Mouse (Mus musculus) CH12.LX (cell line): Measurements from ENCODE around the gene Ebf1. TPM values are rescaled to one million over a fixed set of nuclear protein-coding genes. Genes with fewer than 3 reads are reported as not detected.
A peak's percentile ranks its signal among the peaks of the same experiment; 100 is the strongest.

Source experiments
- DNase-seq: peaks from one replicate; pipeline ENCODE4 v3.0.0-alpha.2; 2013; ENCODE audit errors: extremely low read depth
- H3K27ac ChIP-seq: 2 replicates; pipeline ENCODE4 v1.5.1; 2012; ENCODE audit warnings: low read depth, mild to moderate bottlenecking, control low read depth, moderate library complexity; ENCODE audit not compliant: insufficient read depth
- H3K27me3 ChIP-seq: replicated peaks from 2 replicates; pipeline ENCODE3; 2012; ENCODE audit warnings: inconsistent platforms
- H3K36me3 ChIP-seq, 2 experiments: replicated peaks in 1 of 2; 2 replicates each; pipeline versions ENCODE3 to v1.6.1; 2012; ENCODE audit warnings: inconsistent platforms in 1 of 2, low read length in 1 of 2, mild to moderate bottlenecking in 1 of 2, mixed read lengths in 1 of 2, moderate library complexity in 1 of 2; ENCODE audit not compliant: control insufficient read depth in 1 of 2, insufficient read depth in 1 of 2
- H3K4me1 ChIP-seq, 2 experiments: 2 replicates each; pipeline ENCODE4 v1.6.1; 2012; ENCODE audit warnings: inconsistent platforms in 1 of 2, moderate library complexity in 1 of 2; ENCODE audit not compliant: insufficient read depth in 2 of 2, control insufficient read depth in 1 of 2
- H3K4me2 ChIP-seq: 2 replicates; pipeline ENCODE4 v1.6.1; 2012; ENCODE audit warnings: low read depth, mild to moderate bottlenecking, control low read depth; ENCODE audit not compliant: poor library complexity, insufficient read depth, severe bottlenecking
- H3K4me3 ChIP-seq, 3 experiments: fragments of 150-350 bp in 1 of 3; sonication (generic) in 1 of 3; replicated peaks in 1 of 3; 2 replicates each; pipeline versions ENCODE3 to v1.5.1; 2011 to 2012; ENCODE audit warnings: low read depth in 2 of 3, low read length in 2 of 3, mild to moderate bottlenecking in 2 of 3, moderate library complexity in 2 of 3, control low read depth in 1 of 3, improper control_type of control experiment in 1 of 3, inconsistent platforms in 1 of 3, mixed read lengths in 1 of 3; ENCODE audit not compliant: poor library complexity in 1 of 3
- H3K79me2 ChIP-seq: replicated peaks from 2 replicates; pipeline ENCODE4 v1.6.1; 2012; ENCODE audit warnings: mild to moderate bottlenecking, moderate library complexity; ENCODE audit not compliant: control insufficient read depth, poor library complexity, insufficient read depth, severe bottlenecking; ENCODE audit errors: extremely low read depth
- H3K9ac ChIP-seq: 2 replicates; pipeline ENCODE4 v1.6.1; 2012; ENCODE audit warnings: low read depth, mild to moderate bottlenecking, control low read depth, moderate library complexity; ENCODE audit not compliant: insufficient read depth
- H3K9me3 ChIP-seq: replicated peaks from 2 replicates; pipeline ENCODE3; 2012; ENCODE audit warnings: low read length, inconsistent platforms, mixed read lengths
- BHLHE40 ChIP-seq: IDR thresholded peaks from 2 replicates; pipeline ENCODE4 v1.6.1; 2011; ENCODE audit warnings: mild to moderate bottlenecking, low read depth, low read length, improper control_type of control experiment
- CHD1 ChIP-seq: IDR thresholded peaks from 2 replicates; pipeline ENCODE4 v1.6.1; 2012; ENCODE audit warnings: low read depth, low read length, improper control_type of control experiment, inconsistent platforms
- CHD2 ChIP-seq: IDR thresholded peaks from 2 replicates; pipeline ENCODE4 v1.6.1; 2011; ENCODE audit warnings: low read length, improper control_type of control experiment
- CTCF ChIP-seq, 2 experiments: IDR thresholded peaks in 1 of 2; conservative IDR thresholded peaks in 1 of 2; 2 replicates each; pipeline ENCODE4 v1.5.1; 2011 to 2012; ENCODE audit warnings: low read depth in 2 of 2, low read length in 2 of 2, improper control_type of control experiment in 1 of 2, inconsistent platforms in 1 of 2, mild to moderate bottlenecking in 1 of 2, moderate library complexity in 1 of 2
- E2F4 ChIP-seq: IDR thresholded peaks from 2 replicates; pipeline ENCODE4 v1.6.1; 2011; ENCODE audit warnings: low read depth, low read length, improper control_type of control experiment; ENCODE audit not compliant: insufficient replicate concordance
- ELF1 ChIP-seq: IDR thresholded peaks from 2 replicates; pipeline ENCODE4 v1.6.1; 2014; ENCODE audit warnings: low read depth, mild to moderate bottlenecking, inconsistent platforms, low read length, improper control_type of control experiment
- EP300 ChIP-seq: IDR thresholded peaks from 2 replicates; pipeline ENCODE4 v1.6.1; 2011; ENCODE audit warnings: low read length, improper control_type of control experiment
- ETS1 ChIP-seq: conservative IDR thresholded peaks from 2 replicates; pipeline ENCODE4 v1.6.1; 2012; ENCODE audit warnings: low read depth, mild to moderate bottlenecking, inconsistent platforms, low read length, improper control_type of control experiment, moderate library complexity
- GABPA ChIP-seq: IDR thresholded peaks from 2 replicates; pipeline ENCODE4 v1.6.1; 2012; ENCODE audit warnings: low read depth, low read length, improper control_type of control experiment, inconsistent platforms; ENCODE audit not compliant: insufficient replicate concordance
- HCFC1 ChIP-seq: IDR thresholded peaks from 2 replicates; pipeline ENCODE4 v1.6.1; 2012; ENCODE audit warnings: low read depth, mild to moderate bottlenecking, inconsistent platforms, low read length, improper control_type of control experiment
- IRF4 ChIP-seq: IDR thresholded peaks from 2 replicates; pipeline ENCODE4 v1.6.1; 2014; ENCODE audit warnings: low read depth, mild to moderate bottlenecking, inconsistent platforms, low read length, improper control_type of control experiment
- JUN ChIP-seq: IDR thresholded peaks from 2 replicates; pipeline ENCODE4 v1.6.1; 2011; ENCODE audit warnings: low read depth, mild to moderate bottlenecking, low read length, improper control_type of control experiment, moderate library complexity; ENCODE audit not compliant: insufficient read depth
- JUND ChIP-seq: conservative IDR thresholded peaks from 2 replicates; pipeline ENCODE4 v1.6.1; 2011; ENCODE audit warnings: low read depth, low read length, improper control_type of control experiment
- KAT2A ChIP-seq: IDR thresholded peaks from 2 replicates; pipeline ENCODE4 v1.6.1; 2012; ENCODE audit warnings: low read length, improper control_type of control experiment, inconsistent platforms; ENCODE audit not compliant: insufficient replicate concordance
- MAFK ChIP-seq: IDR thresholded peaks from 2 replicates; pipeline ENCODE4 v1.6.1; 2011; ENCODE audit warnings: low read length, improper control_type of control experiment; ENCODE audit not compliant: insufficient replicate concordance
- MAX ChIP-seq: IDR thresholded peaks from 2 replicates; pipeline ENCODE4 v1.6.1; 2011; ENCODE audit warnings: low read length, improper control_type of control experiment
- MAZ ChIP-seq: IDR thresholded peaks from 2 replicates; pipeline ENCODE4 v1.6.1; 2012; ENCODE audit warnings: low read depth, mild to moderate bottlenecking, inconsistent platforms, low read length, improper control_type of control experiment, moderate library complexity
- MEF2A ChIP-seq: IDR thresholded peaks from 2 replicates; pipeline ENCODE4 v1.6.1; 2014; ENCODE audit warnings: low read depth, mild to moderate bottlenecking, inconsistent platforms, low read length, improper control_type of control experiment, borderline replicate concordance
- MXI1 ChIP-seq: IDR thresholded peaks from 2 replicates; pipeline ENCODE4 v1.6.1; 2011; ENCODE audit warnings: mild to moderate bottlenecking, low read depth, low read length, improper control_type of control experiment
- MYC ChIP-seq: IDR thresholded peaks from 2 replicates; pipeline ENCODE4 v1.6.1; 2011; ENCODE audit warnings: low read depth, mild to moderate bottlenecking, improper control_type of control experiment, low read length
- NELFE ChIP-seq: IDR thresholded peaks from 2 replicates; pipeline ENCODE4 v1.6.1; 2011; ENCODE audit warnings: low read depth, low read length, improper control_type of control experiment
- NRF1 ChIP-seq: IDR thresholded peaks from 2 replicates; pipeline ENCODE4 v1.6.1; 2014; ENCODE audit warnings: low read depth, mild to moderate bottlenecking, inconsistent platforms, low read length, improper control_type of control experiment, moderate library complexity
- PAX5 ChIP-seq: IDR thresholded peaks from 2 replicates; pipeline ENCODE4 v1.6.1; 2012; ENCODE audit warnings: low read length, inconsistent platforms, mixed read lengths
- POLR2A ChIP-seq: IDR thresholded peaks from 2 replicates; pipeline ENCODE4 v1.6.1; 2011; ENCODE audit warnings: low read depth, mild to moderate bottlenecking, improper control_type of control experiment, low read length
- POLR2AphosphoS2 ChIP-seq: IDR thresholded peaks from 2 replicates; pipeline ENCODE4 v1.6.1; 2011; ENCODE audit warnings: low read depth, low read length, improper control_type of control experiment
- RAD21 ChIP-seq: IDR thresholded peaks from 2 replicates; pipeline ENCODE4 v1.6.1; 2011; ENCODE audit warnings: low read depth, mild to moderate bottlenecking, low read length, improper control_type of control experiment, moderate library complexity
- RCOR1 ChIP-seq: conservative IDR thresholded peaks from 2 replicates; pipeline ENCODE4 v1.6.1; 2012; ENCODE audit warnings: low read depth, mild to moderate bottlenecking, inconsistent platforms, low read length, improper control_type of control experiment
- SIN3A ChIP-seq: IDR thresholded peaks from 2 replicates; pipeline ENCODE4 v1.6.1; 2012; ENCODE audit warnings: low read length, improper control_type of control experiment, inconsistent platforms
- SMC3 ChIP-seq: IDR thresholded peaks from 2 replicates; pipeline ENCODE4 v1.6.1; 2011; ENCODE audit warnings: low read depth, low read length, improper control_type of control experiment
- TBP ChIP-seq: conservative IDR thresholded peaks from 2 replicates; pipeline ENCODE4 v1.6.1; 2011; ENCODE audit warnings: low read depth, low read length, improper control_type of control experiment
- TCF12 ChIP-seq: IDR thresholded peaks from 2 replicates; pipeline ENCODE4 v1.6.1; 2014; ENCODE audit warnings: low read depth, mild to moderate bottlenecking, inconsistent platforms, low read length, improper control_type of control experiment
- UBTF ChIP-seq: IDR thresholded peaks from 2 replicates; pipeline ENCODE4 v1.6.1; 2012; ENCODE audit warnings: low read depth, mild to moderate bottlenecking, inconsistent platforms, low read length, improper control_type of control experiment, moderate library complexity
- USF1 ChIP-seq: IDR thresholded peaks from 2 replicates; pipeline ENCODE4 v1.6.1; 2014; ENCODE audit warnings: low read depth, mild to moderate bottlenecking, inconsistent platforms, low read length, improper control_type of control experiment
- USF2 ChIP-seq: conservative IDR thresholded peaks from 2 replicates; pipeline ENCODE4 v1.6.1; 2011; ENCODE audit warnings: low read depth, low read length, improper control_type of control experiment
- ZC3H11A ChIP-seq: IDR thresholded peaks from 2 replicates; pipeline ENCODE4 v1.6.1; 2012; ENCODE audit warnings: low read depth, mild to moderate bottlenecking, inconsistent platforms, low read length, improper control_type of control experiment
- ZKSCAN1 ChIP-seq: IDR thresholded peaks from 2 replicates; pipeline ENCODE4 v1.6.1; 2012; ENCODE audit warnings: low read depth, inconsistent platforms, low read length, improper control_type of control experiment, borderline replicate concordance
- ZMIZ1 ChIP-seq: IDR thresholded peaks from 2 replicates; pipeline ENCODE4 v1.6.1; 2012; ENCODE audit warnings: low read depth, mild to moderate bottlenecking, inconsistent platforms, low read length, improper control_type of control experiment
- ZNF384 ChIP-seq: IDR thresholded peaks from 2 replicates; pipeline ENCODE4 v1.6.1; 2012; ENCODE audit warnings: low read depth, low read length, improper control_type of control experiment, inconsistent platforms
- dilution Hi-C: fragments of 300-500 bp; cut with MboI; formaldehyde crosslinking; loops from 2 replicates; pipeline ENCODE4 v1.14.3; 2020; ENCODE audit warnings: low sequenced_read_pairs; ENCODE audit not compliant: extremely low pct_unique_long_range_greater_than_20kb, extremely low pct_ligation_motif_present
- in situ Hi-C: fragments of 300-500 bp; cut with MboI; formaldehyde crosslinking; loops from 3 replicates; pipeline ENCODE4 v1.14.3; 2019; ENCODE audit warnings: low sequenced_read_pairs, low pct_ligation_motif_present, low pct_unique_long_range_greater_than_20kb, mixed read lengths
- polyA plus RNA-seq: library from polyadenylated mRNA; unstranded; fragments of >175 nt; gene quantifications from 2 replicates; pipeline ENCODE4 v1.2.1, GENCODE M21; 2012; ENCODE audit warnings: low read depth; ENCODE audit not compliant: insufficient read length
- total RNA-seq, 2 experiments: library from RNA; depleted of rRNA; stranded (reverse); fragments of 300-350 nt in 1 of 2; fragments of >200 nt in 1 of 2; gene quantifications; 2 replicates each; pipeline ENCODE4 v1.2.3; 2012 to 2014

Ebf1 gene
- total and polyA plus RNA-seq, 3 experiments = 37.8 to 60.7 (median 42.8) TPM

DNA sequence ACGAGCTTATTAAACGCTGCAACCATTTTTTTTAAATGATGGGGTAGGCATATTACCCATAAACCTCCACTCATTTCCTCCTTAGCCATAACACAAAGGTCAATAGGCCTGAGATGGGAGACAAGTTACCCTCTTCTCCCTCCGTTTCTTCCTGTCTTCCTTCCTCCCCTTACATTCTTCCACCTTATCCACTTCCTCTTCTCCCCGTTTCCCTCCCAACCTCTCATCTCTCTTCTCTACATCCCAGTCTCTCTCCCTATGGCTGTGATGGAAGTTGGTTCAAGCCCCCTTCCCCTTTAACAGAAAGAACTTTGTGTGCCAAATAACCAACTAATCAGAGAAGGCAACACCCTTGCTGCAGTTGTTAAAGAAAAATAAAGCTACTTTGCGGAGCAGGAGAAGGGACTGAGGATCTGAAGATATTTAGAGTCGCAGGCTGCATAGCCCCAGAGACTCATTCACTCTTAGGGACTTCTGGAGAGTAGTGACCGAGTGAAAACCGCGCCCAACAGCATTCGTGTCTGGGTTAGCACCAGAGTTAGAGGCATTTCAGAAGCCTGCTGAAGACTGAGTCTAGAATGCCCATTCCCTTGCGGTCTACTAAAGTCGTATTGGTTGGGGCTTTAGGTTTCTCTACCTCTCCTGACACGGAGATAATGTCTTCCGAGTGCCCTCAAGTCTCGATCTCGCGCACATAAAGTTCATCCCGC is 884 bp upstream of the Ebf1 start:
- in situ Hi-C loops = loop anchor here (5.0 kb wide), 1 partner anchor 161 kb away; no protein-coding TSS in a partner anchor
- H3K79me2 ChIP-seq = peaks cover 40% of the 10 kb centered on the region
- H3K27ac ChIP-seq = peak overlapping the region; percentile 87
- DNase-seq = no peak
- H3K9ac ChIP-seq = peak overlapping the region; percentile 83
- dilution Hi-C loops = no loop called here
- H3K4me1 ChIP-seq = peaks cover 0 to 32% of the 10 kb centered on the region in 2 experiments; a peak in 2 of 4 replicates
- peak overlapping the region; percentile 86 to 88 (median 86) for H3K4me3 ChIP-seq
- peak overlapping the region; percentile 85 for H3K4me2 ChIP-seq
- H3K27me3 ChIP-seq = no peaks in the 10 kb centered on the region
- peak; percentile 32 for TF ChIP-seq HCFC1
- no peak for TF ChIP-seq RCOR1
- no peak for TF ChIP-seq USF1
- peak; percentile 28 for TF ChIP-seq MXI1
- no peak for TF ChIP-seq MAX
- no peak for TF ChIP-seq POLR2AphosphoS2
- no peak; the same call in 1 of the 2 replicates for TF ChIP-seq POLR2A
- no peak for TF ChIP-seq JUN
- no peak for TF ChIP-seq ETS1
- TF ChIP-seq ZNF384 = peak; percentile 75
- no peak for TF ChIP-seq SMC3
- TF ChIP-seq KAT2A = no peak
- no peak for TF ChIP-seq MEF2A
- no peak for TF ChIP-seq GABPA
- TF ChIP-seq NRF1 = no peak
- peak; percentile 29; the same call in 1 of the 2 replicates for TF ChIP-seq ELF1
- TF ChIP-seq IRF4 = peak; percentile 5; the same call in 1 of the 2 replicates
- no peak for TF ChIP-seq JUND
- no peak for TF ChIP-seq ZC3H11A
- no peak for TF ChIP-seq MAFK
- TF ChIP-seq NELFE = no peak
- TF ChIP-seq USF2 = no peak
- TF ChIP-seq TCF12 = no peak
- TF ChIP-seq MAZ = no peak
- no peak for TF ChIP-seq RAD21
- no peak for TF ChIP-seq TBP
- TF ChIP-seq PAX5 = no peak
- peak; percentile 94 for TF ChIP-seq CHD1
- TF ChIP-seq ZMIZ1 = peak; percentile 72
- TF ChIP-seq MYC = no peak
- TF ChIP-seq EP300 = 0 out of 2 replicates have a peak, but pooled peaks have one; percentile 35
- TF ChIP-seq BHLHE40 = no peak
- TF ChIP-seq ZKSCAN1 = no peak
- TF ChIP-seq E2F4 = no peak
- TF ChIP-seq SIN3A = peak; percentile 12; the same call in 1 of the 2 replicates
- no peak for TF ChIP-seq CHD2
- no peak for TF ChIP-seq CTCF (conservative IDR thresholded peaks at IDR 0.05 in 1 of 2, IDR thresholded peaks at IDR 0.05 in 1 of 2; ENCODE audit: low read depth in 2 of 2, low read length in 2 of 2)
- TF ChIP-seq UBTF = no peak
- no peaks in the 10 kb centered on the region for H3K9me3 ChIP-seq
- H3K36me3 ChIP-seq = no peaks in the 10 kb centered on the region
